ENCODE assay signal across 25 mouse cellular contexts in genomic region chr1:138135117-138135516, GRCm38 (mm10). TPM values are rescaled to one million over a fixed set of nuclear protein-coding genes. Genes with fewer than 3 reads are reported as not detected.
DNase-seq lines count a peak whose midpoint lies in the region; ATAC-seq lines count a peak whose summit lies in the region.
"Had no signal": no experiment of that assay in that cellular context is flagged by ENCODE, and none has a peak within 500 bp of the region (broad histone marks: within the 10 kb centered on the region; RNA-seq: fewer than 3 reads in every experiment).

No protein-coding gene starts in this region.

- peaks cover 96% of the 10 kb centered on the region for H3K79me2 ChIP-seq in macrophage (ENCODE audit: inconsistent target)

- DNase-seq in hindbrain, embryonic 10.5 days (ENCODE audit: low spot score), result no peak
- DNase-seq in hindbrain, embryonic 14.5 days (ENCODE audit: low spot score), result no peak
- no peak for DNase-seq in left cerebral cortex, adult 18-20 months (ENCODE audit: low spot score in 2 of 2)
- DNase-seq: adrenal gland, adult 2 months; adrenal gland, postnatal 36 days; cerebellum, adult 2 months; cerebellum, postnatal 14 days; gastrocnemius, postnatal 10 days; heart, postnatal 10 days; kidney, adult 2 months; kidney, postnatal 4 days; layer of hippocampus, adult 9-11 months; liver had no signal

- H3K27me3 ChIP-seq in hindbrain, embryonic 10.5 days (ENCODE audit: insufficient read depth, poor library complexity, severe bottlenecking), result no peaks in the 10 kb centered on the region
- H3K27me3 ChIP-seq in hindbrain, embryonic 14.5 days (ENCODE audit: control insufficient read depth, insufficient read depth, low read length), result no peaks in the 10 kb centered on the region
- no peaks in the 10 kb centered on the region for H3K27me3 ChIP-seq in megakaryocyte, embryonic 14.5 days (replicated peaks)
- no peaks in the 10 kb centered on the region for H3K27me3 ChIP-seq in neural tube, embryonic 13.5 days
- no peaks in the 10 kb centered on the region for H3K27me3 ChIP-seq in neural tube, embryonic 15.5 days (replicated peaks)
- H3K27me3 ChIP-seq: embryonic facial prominence, embryonic 15.5 days; heart, embryonic 13.5 days; liver, embryonic 15.5 days; lung, embryonic 15.5 days had no signal

- no peak for ATAC-seq in hindbrain, embryonic 14.5 days (ENCODE audit: low FRiP score)
- no peak for ATAC-seq in megakaryocyte, adult 5-6 weeks (ENCODE audit: poor library complexity, severe bottlenecking)
- no peak for ATAC-seq in neural tube, embryonic 13.5 days (ENCODE audit: low read depth)
- ATAC-seq in neural tube, embryonic 15.5 days (ENCODE audit: low FRiP score), result no peak
- ATAC-seq: activated CD4-positive, CD25-positive, alpha-beta regulatory T cell, adult 4 months had no signal

- H3K4me3 ChIP-seq in hindbrain, embryonic 10.5 days, result no peak overlapping the region
- no peak overlapping the region for H3K4me3 ChIP-seq in hindbrain, embryonic 14.5 days (replicated peaks; ENCODE audit: low read length)
- peak overlapping the region; percentile 90 for H3K4me3 ChIP-seq in megakaryocyte, embryonic 14.5 days (replicated peaks)
- H3K4me3 ChIP-seq in neural tube, embryonic 13.5 days, result no peak overlapping the region
- no peak overlapping the region for H3K4me3 ChIP-seq in neural tube, embryonic 15.5 days (replicated peaks)
- no peak overlapping the region for H3K4me3 ChIP-seq in macrophage (ENCODE audit: inconsistent target)
- H3K4me3 ChIP-seq: embryonic facial prominence, embryonic 10.5 days; embryonic facial prominence, embryonic 15.5 days; heart, embryonic 13.5 days; liver, embryonic 15.5 days; lung, embryonic 15.5 days had no signal

- peaks cover 22% of the 10 kb centered on the region for H3K4me1 ChIP-seq in hindbrain, embryonic 10.5 days (replicated peaks)
- H3K4me1 ChIP-seq in hindbrain, embryonic 14.5 days (replicated peaks; ENCODE audit: control insufficient read depth, insufficient read depth, low read length), result peaks cover 8% of the 10 kb centered on the region; the same call in 1 of the 2 replicates
- H3K4me1 ChIP-seq in megakaryocyte, embryonic 14.5 days, result peaks cover 37% of the 10 kb centered on the region
- H3K4me1 ChIP-seq in neural tube, embryonic 13.5 days (replicated peaks), result peaks cover 16% of the 10 kb centered on the region
- H3K4me1 ChIP-seq in neural tube, embryonic 15.5 days, result peaks cover 13% of the 10 kb centered on the region
- H3K4me1 ChIP-seq: embryonic facial prominence, embryonic 15.5 days; lung, embryonic 15.5 days had no signal

- no peaks in the 10 kb centered on the region for H3K36me3 ChIP-seq in hindbrain, embryonic 10.5 days
- H3K36me3 ChIP-seq in hindbrain, embryonic 14.5 days (replicated peaks; ENCODE audit: control insufficient read depth, insufficient read depth), result no peaks in the 10 kb centered on the region
- no peaks in the 10 kb centered on the region for H3K36me3 ChIP-seq in megakaryocyte, embryonic 14.5 days (replicated peaks; ENCODE audit: low read length)
- no peaks in the 10 kb centered on the region for H3K36me3 ChIP-seq in neural tube, embryonic 13.5 days
- no peaks in the 10 kb centered on the region for H3K36me3 ChIP-seq in neural tube, embryonic 15.5 days
- no peaks in the 10 kb centered on the region for H3K36me3 ChIP-seq in macrophage (ENCODE audit: inconsistent target)
- H3K36me3 ChIP-seq: embryonic facial prominence, embryonic 10.5 days; embryonic facial prominence, embryonic 15.5 days; heart, embryonic 13.5 days; liver, embryonic 15.5 days; lung, embryonic 15.5 days had no signal

- H3K4me2 ChIP-seq in hindbrain, embryonic 14.5 days (replicated peaks), result no peak overlapping the region
- no peak overlapping the region for H3K4me2 ChIP-seq in neural tube, embryonic 13.5 days
- H3K4me2 ChIP-seq in neural tube, embryonic 15.5 days, result no peak overlapping the region
- H3K4me2 ChIP-seq: embryonic facial prominence, embryonic 15.5 days; heart, embryonic 13.5 days; lung, embryonic 15.5 days had no signal

- peak overlapping the region; percentile 83 for H3K27ac ChIP-seq in hindbrain, embryonic 10.5 days
- H3K27ac ChIP-seq in hindbrain, embryonic 14.5 days, result no peak overlapping the region
- peak overlapping the region; percentile 57 for H3K27ac ChIP-seq in neural tube, embryonic 13.5 days (replicated peaks)
- H3K27ac ChIP-seq in neural tube, embryonic 15.5 days (replicated peaks), result no peak overlapping the region
- peak overlapping the region; percentile 86 for H3K27ac ChIP-seq in macrophage
- H3K27ac ChIP-seq: embryonic facial prominence, embryonic 15.5 days; heart, embryonic 13.5 days; kidney, postnatal 0 days; lung, embryonic 15.5 days had no signal

- H3K9ac ChIP-seq in hindbrain, embryonic 14.5 days, result no peak overlapping the region
- no peak overlapping the region; the same call in 1 of the 2 replicates for H3K9ac ChIP-seq in neural tube, embryonic 13.5 days
- H3K9ac ChIP-seq in neural tube, embryonic 15.5 days (replicated peaks), result no peak overlapping the region
- H3K9ac ChIP-seq: embryonic facial prominence, embryonic 15.5 days; heart, embryonic 13.5 days; liver, embryonic 15.5 days; lung, embryonic 15.5 days had no signal

- H3K9me3 ChIP-seq in hindbrain, embryonic 10.5 days, result no peaks in the 10 kb centered on the region
- H3K9me3 ChIP-seq in hindbrain, embryonic 14.5 days (ENCODE audit: control insufficient read depth, low read length), result no peaks in the 10 kb centered on the region
- no peaks in the 10 kb centered on the region for H3K9me3 ChIP-seq in megakaryocyte, embryonic 14.5 days
- H3K9me3 ChIP-seq in neural tube, embryonic 13.5 days, result no peaks in the 10 kb centered on the region
- H3K9me3 ChIP-seq in neural tube, embryonic 15.5 days (replicated peaks), result no peaks in the 10 kb centered on the region
- H3K9me3 ChIP-seq: embryonic facial prominence, embryonic 10.5 days; embryonic facial prominence, embryonic 15.5 days; heart, embryonic 13.5 days; liver, embryonic 15.5 days; lung, embryonic 15.5 days had no signal

RNA-seq across cellular contexts. Expression of gene Ptprc, which starts 40.4 kb away (rescaled TPM):
- 1.3 and 1.4 TPM in 2 replicates for polyA plus RNA-seq in hindbrain, embryonic 10.5 days (2016; fragmentation: Nextera tagmentation; extraction: Ambion mirVana)
- 0.93 and 1.4 TPM in 2 replicates for polyA plus RNA-seq in hindbrain, embryonic 14.5 days (2014; fragmentation: Nextera tagmentation; extraction: Ambion mirVana)
- 2.1 TPM in 1 of 2 replicates, not detected in the other for polyA plus RNA-seq in megakaryocyte, embryonic 14.5 days (2012; ENCODE audit: insufficient read depth, low replicate concordance)
- total RNA-seq in megakaryocyte, adult 5-6 weeks (2015), result 547 TPM in 2 replicates
- total RNA-seq in megakaryocyte, adult 5-6 weeks (2017), result 704 and 786 TPM in 2 replicates
- polyA plus RNA-seq in neural tube, embryonic 13.5 days (2015; fragmentation: Nextera tagmentation; extraction: Ambion mirVana), result 1.1 and 1.2 TPM in 2 replicates
- 1.7 and 17.9 TPM in 2 replicates for polyA plus RNA-seq in neural tube, embryonic 15.5 days (2015; fragmentation: Nextera tagmentation; extraction: Ambion mirVana)
- total RNA-seq in macrophage (2018; cell fraction: chromatin; rRNA removed), result 1,000 to 10,000 TPM in 25 of 26 experiments, 100 to 1,000 TPM in 1; 921 to 3,220 (median 1,884) TPM
- 100 to 1,000 TPM; 188 to 418 (median 295) TPM for total RNA-seq in macrophage (2018; cell fraction: cytosol; rRNA removed)
- total RNA-seq in macrophage (2018; cell fraction: nucleus; rRNA removed), result 1,000 to 10,000 TPM in 25 of 26 experiments, 100 to 1,000 TPM in 1; 684 to 2,114 (median 1,348) TPM
- 131 to 243 TPM (median 195 TPM) in 3 replicates for polyA plus RNA-seq in macrophage (2018)
- total RNA-seq in left cerebral cortex, adult 18-20 months (2021), result 1 to 10 TPM; 2.4 to 2.5 TPM

Comparison
In these comparisons a context has a peak if more than half of its experiments do, and no peak if none do; other contexts are left out.
1. H3K27ac ChIP-seq: peak in hindbrain, embryonic 10.5 days (single experiment), neural tube, embryonic 13.5 days (single experiment) and macrophage (single experiment); none in hindbrain, embryonic 14.5 days (single experiment) and neural tube, embryonic 15.5 days (single experiment).